8 mouse cellular contexts compared by ENCODE assay signal in genomic region chr10:61080931-61081255, GRCm38 (mm10). TPM values are rescaled to one million over a fixed set of nuclear protein-coding genes. Genes with fewer than 3 reads are reported as not detected.
DNase-seq lines count a peak whose midpoint lies in the region; ATAC-seq and TF ChIP-seq lines count a peak whose summit lies in the region.
"Had no signal": no experiment of that assay in that cellular context is flagged by ENCODE, and none has a peak within 500 bp of the region (broad histone marks: within the 10 kb centered on the region; RNA-seq: fewer than 3 reads in every experiment).

No protein-coding gene starts in this region.

- H3K4me2 ChIP-seq in heart, embryonic 16.5 days (ENCODE audit: low read depth, low read length): no peak overlapping the region
- no peak overlapping the region for H3K4me2 ChIP-seq in liver, postnatal 0 days (ENCODE audit: low read depth, low read length)

- no peak for TF ChIP-seq POLR2A in thymus, adult 2 months (IDR thresholded peaks at IDR 0.05; ENCODE audit: control insufficient read depth, extremely low read depth, insufficient read depth, low read length, poor library complexity)

- no peak for TF ChIP-seq CTCF in E14TG2a.4 (conservative IDR thresholded peaks at IDR 0.05; ENCODE audit: low read length)
- no peak for TF ChIP-seq CTCF in liver, postnatal 0 days (IDR thresholded peaks at IDR 0.05; ENCODE audit: low read depth)
- TF ChIP-seq CTCF in thymus, adult 2 months (IDR thresholded peaks at IDR 0.05; ENCODE audit: borderline replicate concordance, control insufficient read depth, extremely low read depth, insufficient read depth, low read length, poor library complexity): no peak

- DNase-seq in heart, postnatal 36 days: no peak
- DNase-seq in adrenal gland, postnatal 36 days: peak; percentile 20 to 48
- no peak for DNase-seq in liver, postnatal 0 days
- DNase-seq in thymus, adult 2 months: no peak
- no peak for DNase-seq in cerebellum, postnatal 25 days

- H3K4me3 ChIP-seq in heart, embryonic 16.5 days (ENCODE audit: low read length): no peak overlapping the region
- H3K4me3 ChIP-seq in E14TG2a.4 (replicated peaks; ENCODE audit: low read length): peak overlapping the region; percentile 62
- H3K4me3 ChIP-seq in liver, postnatal 0 days (ENCODE audit: low read depth, low read length): no peak overlapping the region
- H3K4me3 ChIP-seq in thymus, adult 2 months (ENCODE audit: control insufficient read depth, insufficient read depth, low read length): no peak overlapping the region
- H3K4me3 ChIP-seq: limb, embryonic 12.5 days had no signal

- H3K4me1 ChIP-seq in heart, embryonic 16.5 days (ENCODE audit: control insufficient read depth, insufficient read depth, low read length): no peaks in the 10 kb centered on the region
- H3K4me1 ChIP-seq in E14TG2a.4 (replicated peaks; ENCODE audit: low read depth, low read length): peaks cover 36% of the 10 kb centered on the region
- peaks cover 3% of the 10 kb centered on the region; the same call in 1 of the 2 replicates for H3K4me1 ChIP-seq in liver, postnatal 0 days (ENCODE audit: insufficient read depth)
- no peaks in the 10 kb centered on the region for H3K4me1 ChIP-seq in thymus, adult 2 months (replicated peaks; ENCODE audit: control insufficient read depth, insufficient read depth, low read length)

- no peak overlapping the region for H3K9ac ChIP-seq in heart, embryonic 16.5 days (ENCODE audit: low read length)
- no peak overlapping the region for H3K9ac ChIP-seq in liver, postnatal 0 days (replicated peaks)
- H3K9ac ChIP-seq: limb, embryonic 12.5 days had no signal

- H3K36me3 ChIP-seq in heart, embryonic 16.5 days (ENCODE audit: control insufficient read depth, insufficient read depth): no peaks in the 10 kb centered on the region
- no peaks in the 10 kb centered on the region for H3K36me3 ChIP-seq in E14TG2a.4 (ENCODE audit: insufficient read depth, low read length)
- H3K36me3 ChIP-seq in liver, postnatal 0 days (replicated peaks; ENCODE audit: insufficient read depth, low read length): no peaks in the 10 kb centered on the region
- no peaks in the 10 kb centered on the region for H3K36me3 ChIP-seq in thymus, adult 2 months (ENCODE audit: control insufficient read depth, insufficient read depth, low read length)
- H3K36me3 ChIP-seq: limb, embryonic 12.5 days had no signal

- 0 out of 2 replicates have a peak, but pooled peaks have one; percentile 30 for ATAC-seq in heart, embryonic 16.5 days (replicated peaks; ENCODE audit: extremely low read depth, insufficient read depth, low FRiP score)
- peak; percentile 43 for ATAC-seq in liver, postnatal 0 days

- H3K9me3 ChIP-seq in heart, embryonic 16.5 days (replicated peaks; ENCODE audit: control insufficient read depth, low read length): 0 out of 2 replicates have a peak, but pooled peaks cover 3% of the 10 kb centered on the region
- 0 out of 2 replicates have a peak, but pooled peaks cover 5% of the 10 kb centered on the region for H3K9me3 ChIP-seq in E14TG2a.4 (ENCODE audit: low read length)
- no peaks in the 10 kb centered on the region for H3K9me3 ChIP-seq in liver, postnatal 0 days (ENCODE audit: low read length)
- H3K9me3 ChIP-seq: limb, embryonic 12.5 days had no signal

- intact Hi-C loops in heart, postnatal 36 days (cut with DNase I): no loop called here

- TF ChIP-seq EP300 in liver, postnatal 0 days (IDR thresholded peaks at IDR 0.05; ENCODE audit: low read depth): no peak

- H3K27me3 ChIP-seq in heart, embryonic 16.5 days (ENCODE audit: control insufficient read depth, insufficient read depth, low read length): no peaks in the 10 kb centered on the region
- H3K27me3 ChIP-seq in E14TG2a.4 (ENCODE audit: insufficient read depth, low read length): no peaks in the 10 kb centered on the region
- no peaks in the 10 kb centered on the region for H3K27me3 ChIP-seq in liver, postnatal 0 days (ENCODE audit: insufficient read depth, low read length)
- no peaks in the 10 kb centered on the region for H3K27me3 ChIP-seq in thymus, adult 2 months (ENCODE audit: control insufficient read depth, insufficient read depth, low read length)
- H3K27me3 ChIP-seq: limb, embryonic 12.5 days had no signal

- H3K27ac ChIP-seq in heart, embryonic 16.5 days (ENCODE audit: low read length): no peak overlapping the region
- no peak overlapping the region for H3K27ac ChIP-seq in liver, postnatal 0 days (ENCODE audit: low read depth)
- H3K27ac ChIP-seq in thymus, adult 2 months (ENCODE audit: control insufficient read depth, insufficient read depth, low read length): no peak overlapping the region
- H3K27ac ChIP-seq: limb, embryonic 12.5 days had no signal

- WGBS in heart, embryonic 16.5 days: 52% methylated on average over 11 of the region's 11 CpGs
- WGBS in liver, postnatal 0 days (ENCODE audit: insufficient replicate concordance): 64% methylated on average over 11 of the region's 11 CpGs
- 93% methylated on average over 11 of the region's 11 CpGs for WGBS in thymus, adult 2 months

RNA-seq across cellular contexts. Expression of gene Pcbd1, which starts 8.2 kb away (rescaled TPM):
- 53.5 and 60.1 TPM in 2 replicates for polyA plus RNA-seq in heart, embryonic 16.5 days (2015; fragmentation: Nextera tagmentation; extraction: Ambion mirVana)
- total RNA-seq in heart, postnatal 36 days (2021): under 1 TPM; 0.39 to 0.95 TPM
- total RNA-seq in adrenal gland, postnatal 36 days (2021): 10 to 100 TPM; 12.7 to 14.5 TPM
- polyA plus RNA-seq in liver, postnatal 0 days (2015; fragmentation: Nextera tagmentation; extraction: Ambion mirVana): 333 and 355 TPM in 2 replicates
- polyA plus RNA-seq in thymus, adult 2 months (2012; rRNA removed): 0.71 and 1.1 TPM in 2 replicates

Comparison
In these comparisons a context has a peak if more than half of its experiments do, and no peak if none do; other contexts are left out.
1. DNase-seq: peak in adrenal gland, postnatal 36 days (2 of 2); none in heart, postnatal 36 days (0 of 2), liver, postnatal 0 days (single experiment), thymus, adult 2 months (single experiment) and cerebellum, postnatal 25 days (0 of 2).
2. RNA of gene Pcbd1, which starts 8.2 kb away (polyA plus RNA-seq): 333 to 355 TPM in liver, postnatal 0 days and 53.5 to 60.1 TPM in heart, embryonic 16.5 days; 0.71 to 1.1 TPM in thymus, adult 2 months; every median in the first group is over 10 times any median in the second.